Comparison of ENCODE assay signal across 14 mouse cellular contexts in genomic region chr3:101365911-101366310, GRCm38 (mm10). TPM values are rescaled to one million over a fixed set of nuclear protein-coding genes. Genes with fewer than 3 reads are reported as not detected.
A peak's percentile ranks its signal among the peaks of the same experiment; 100 is the strongest.
DNase-seq lines count a peak whose midpoint lies in the region; ATAC-seq lines count a peak whose summit lies in the region.
"Had no signal": no experiment of that assay in that cellular context is flagged by ENCODE, and none has a peak within 500 bp of the region (broad histone marks: within the 10 kb centered on the region; RNA-seq: fewer than 3 reads in every experiment).

No protein-coding gene starts in this region.

- H3K4me2 ChIP-seq in midbrain, embryonic 11.5 days = no peak overlapping the region
- no peak overlapping the region for H3K4me2 ChIP-seq in midbrain, embryonic 15.5 days
- no peak overlapping the region for H3K4me2 ChIP-seq in hindbrain, embryonic 14.5 days (replicated peaks)
- no peak overlapping the region for H3K4me2 ChIP-seq in neural tube, embryonic 15.5 days

- no peak overlapping the region for H3K4me3 ChIP-seq in midbrain, embryonic 11.5 days (ENCODE audit: low read depth, low read length)
- no peak overlapping the region for H3K4me3 ChIP-seq in midbrain, embryonic 15.5 days
- no peak overlapping the region for H3K4me3 ChIP-seq in hindbrain, embryonic 14.5 days (replicated peaks; ENCODE audit: low read length)
- H3K4me3 ChIP-seq in neural tube, embryonic 15.5 days (replicated peaks) = no peak overlapping the region

- 42% methylated on average over 9 of the region's 9 CpGs for WGBS in midbrain, embryonic 11.5 days
- 38% methylated on average over 9 of the region's 9 CpGs for WGBS in midbrain, embryonic 15.5 days
- WGBS in hindbrain, embryonic 14.5 days = 33% methylated on average over 9 of the region's 9 CpGs
- WGBS in neural tube, embryonic 15.5 days = 44% methylated on average over 9 of the region's 9 CpGs

- H3K36me3 ChIP-seq in midbrain, embryonic 11.5 days (ENCODE audit: control insufficient read depth, insufficient read depth, low read length) = no peaks in the 10 kb centered on the region
- H3K36me3 ChIP-seq in midbrain, embryonic 15.5 days (replicated peaks) = no peaks in the 10 kb centered on the region
- no peaks in the 10 kb centered on the region for H3K36me3 ChIP-seq in hindbrain, embryonic 14.5 days (replicated peaks; ENCODE audit: control insufficient read depth, insufficient read depth)
- no peaks in the 10 kb centered on the region for H3K36me3 ChIP-seq in neural tube, embryonic 15.5 days

- H3K4me1 ChIP-seq in midbrain, embryonic 11.5 days (ENCODE audit: control insufficient read depth, insufficient read depth, low read length) = peaks cover 16% of the 10 kb centered on the region
- peaks cover 15% of the 10 kb centered on the region for H3K4me1 ChIP-seq in midbrain, embryonic 15.5 days
- H3K4me1 ChIP-seq in hindbrain, embryonic 14.5 days (replicated peaks; ENCODE audit: control insufficient read depth, insufficient read depth, low read length) = peaks cover 7% of the 10 kb centered on the region; the same call in 1 of the 2 replicates
- H3K4me1 ChIP-seq in neural tube, embryonic 15.5 days = peaks cover 22% of the 10 kb centered on the region

- peak; percentile 43; the same call in 1 of the 2 replicates for ATAC-seq in frontal cortex, adult (ENCODE audit: low TSS enrichment)
- ATAC-seq in midbrain, embryonic 11.5 days (ENCODE audit: low FRiP score) = 0 out of 2 replicates have a peak, but pooled peaks have one; percentile 8
- no peak for ATAC-seq in midbrain, embryonic 15.5 days (replicated peaks)
- ATAC-seq in hindbrain, embryonic 14.5 days (ENCODE audit: low FRiP score) = no peak
- ATAC-seq in neural tube, embryonic 15.5 days (ENCODE audit: low FRiP score) = no peak
- ATAC-seq: activated CD4-positive, CD25-positive, alpha-beta regulatory T cell, adult 4 months; inflammation-experienced regulatory T-cells, adult 6 months had no signal

- H3K27ac ChIP-seq in midbrain, embryonic 11.5 days (ENCODE audit: low read depth, low read length) = peak overlapping the region; percentile 59; the same call in 1 of the 2 replicates
- H3K27ac ChIP-seq in midbrain, embryonic 15.5 days = no peak overlapping the region
- H3K27ac ChIP-seq in hindbrain, embryonic 14.5 days = peak overlapping the region; percentile 48; the same call in 1 of the 2 replicates
- H3K27ac ChIP-seq in neural tube, embryonic 15.5 days (replicated peaks) = peak overlapping the region; percentile 52; the same call in 1 of the 2 replicates
- H3K27ac ChIP-seq: kidney, postnatal 0 days had no signal

- H3K27me3 ChIP-seq in midbrain, embryonic 11.5 days (ENCODE audit: control insufficient read depth, insufficient read depth, low read length) = no peaks in the 10 kb centered on the region
- no peaks in the 10 kb centered on the region for H3K27me3 ChIP-seq in midbrain, embryonic 15.5 days (replicated peaks)
- no peaks in the 10 kb centered on the region for H3K27me3 ChIP-seq in hindbrain, embryonic 14.5 days (ENCODE audit: control insufficient read depth, insufficient read depth, low read length)
- no peaks in the 10 kb centered on the region for H3K27me3 ChIP-seq in neural tube, embryonic 15.5 days (replicated peaks)

- no peak for DNase-seq in frontal cortex, postnatal 14 days (ENCODE audit: low spot score in 2 of 2)
- DNase-seq in midbrain, embryonic 11.5 days (ENCODE audit: low spot score, missing footprints) = no peak
- no peak for DNase-seq in hindbrain, embryonic 14.5 days (ENCODE audit: low spot score)
- DNase-seq in right cerebral cortex, postnatal 10 days (ENCODE audit: low spot score in 2 of 2) = no peak
- DNase-seq: cerebellum, adult 2 months; embryo, embryonic 11 days; gastrocnemius, postnatal 25 days; thymus, adult 18-20 months had no signal

- H3K9me3 ChIP-seq in midbrain, embryonic 11.5 days (ENCODE audit: control insufficient read depth, low read length) = no peaks in the 10 kb centered on the region
- H3K9me3 ChIP-seq in midbrain, embryonic 15.5 days = no peaks in the 10 kb centered on the region
- no peaks in the 10 kb centered on the region for H3K9me3 ChIP-seq in hindbrain, embryonic 14.5 days (ENCODE audit: control insufficient read depth, low read length)
- H3K9me3 ChIP-seq in neural tube, embryonic 15.5 days (replicated peaks) = no peaks in the 10 kb centered on the region

- H3K9ac ChIP-seq in midbrain, embryonic 11.5 days (ENCODE audit: low read length) = no peak overlapping the region
- H3K9ac ChIP-seq in midbrain, embryonic 15.5 days = no peak overlapping the region
- no peak overlapping the region for H3K9ac ChIP-seq in hindbrain, embryonic 14.5 days
- no peak overlapping the region for H3K9ac ChIP-seq in neural tube, embryonic 15.5 days (replicated peaks)

RNA-seq across cellular contexts. Expression of gene Igsf3, which starts 11.0 kb away (rescaled TPM):
- polyA plus RNA-seq in midbrain, embryonic 11.5 days (2014; fragmentation: Nextera tagmentation; extraction: Ambion mirVana) = 19.8 and 20.8 TPM in 2 replicates
- 99.0 and 104 TPM in 2 replicates for polyA plus RNA-seq in midbrain, embryonic 15.5 days (2015; fragmentation: Nextera tagmentation; extraction: Ambion mirVana)
- polyA plus RNA-seq in hindbrain, embryonic 14.5 days (2014; fragmentation: Nextera tagmentation; extraction: Ambion mirVana) = 48.8 and 51.7 TPM in 2 replicates
- 84.8 and 89.7 TPM in 2 replicates for polyA plus RNA-seq in neural tube, embryonic 15.5 days (2015; fragmentation: Nextera tagmentation; extraction: Ambion mirVana)

Comparison
In these comparisons a context has a peak if more than half of its experiments do, and no peak if none do; other contexts are left out.
1. ATAC-seq: peak in frontal cortex, adult (single experiment) and midbrain, embryonic 11.5 days (single experiment); none in midbrain, embryonic 15.5 days (single experiment), hindbrain, embryonic 14.5 days (single experiment) and neural tube, embryonic 15.5 days (single experiment).